Mouse (Mus musculus) heart, adult 2 months (tissue): Measurements from ENCODE around the gene Pex26. TPM values are rescaled to one million over a fixed set of nuclear protein-coding genes. Genes with fewer than 3 reads are reported as not detected.

Experiments
- DNase-seq, 2 experiments: peaks; one replicate each; pipeline ENCODE4 v3.0.0; 2021
- H3K27ac ChIP-seq: fragments of 200-600 bp; 2 replicates; pipeline ENCODE4 v1.8.1; 2022
- H3K27me3 ChIP-seq: fragments of 200-500 bp; 2 replicates; pipeline ENCODE4 v1.6.1; 2012; ENCODE audit warnings: mild to moderate bottlenecking, low read length, inconsistent platforms, mixed read lengths; ENCODE audit not compliant: control insufficient read depth, insufficient read depth
- H3K36me3 ChIP-seq: fragments of 200-500 bp; 2 replicates; pipeline ENCODE4 v1.6.1; 2012; ENCODE audit warnings: low read length, inconsistent platforms; ENCODE audit not compliant: control insufficient read depth, insufficient read depth
- H3K4me1 ChIP-seq: fragments of 200-500 bp; 2 replicates; pipeline ENCODE4 v1.6.1; 2011; ENCODE audit warnings: low read length; ENCODE audit not compliant: control insufficient read depth, insufficient read depth
- H3K4me3 ChIP-seq: fragments of 200-600 bp; 2 replicates; pipeline ENCODE4 v1.8.1; 2022
- H3K79me2 ChIP-seq: fragments of 200-500 bp; replicated peaks from 2 replicates; pipeline ENCODE4 v1.6.1; 2012; ENCODE audit warnings: mild to moderate bottlenecking, inconsistent platforms, low read length, moderate library complexity, mixed read lengths; ENCODE audit not compliant: control insufficient read depth, insufficient read depth
- H3K9ac ChIP-seq: fragments of 200-500 bp; 2 replicates; pipeline ENCODE4 v1.6.1; 2012; ENCODE audit warnings: low read depth, mild to moderate bottlenecking, control low read depth, inconsistent platforms, low read length, mixed read lengths
- CTCF ChIP-seq: fragments of 200-600 bp; IDR thresholded peaks from 2 replicates; pipeline ENCODE4 v1.8.1; 2022; ENCODE audit warnings: antibody characterized with exemption, mild to moderate bottlenecking, moderate library complexity
- EP300 ChIP-seq: fragments of 200-500 bp; IDR thresholded peaks from 2 replicates; pipeline ENCODE4 v1.6.1; 2011; ENCODE audit warnings: low read depth, low read length, control low read depth; ENCODE audit not compliant: insufficient read depth
- POLR2A ChIP-seq: fragments of 200-500 bp; IDR thresholded peaks from 2 replicates; pipeline ENCODE4 v1.6.1; 2011; ENCODE audit warnings: mild to moderate bottlenecking, low read depth, low read length, control low read depth; ENCODE audit not compliant: insufficient read depth
- WGBS: fragments of 180-500 bp; shearing (Covaris S2); methylation state at CpG from one replicate; pipeline ENCODE4 v1.1.7; 2018; 5-methylcytosine and 5-hydroxymethylcytosine counted together
- intact Hi-C: fragments of 180-260 bp; cut with DNase I; formaldehyde crosslinking; loops from one replicate; pipeline ENCODE4 v1.15.1; 2025
- polyA plus RNA-seq: library from polyadenylated mRNA; depleted of rRNA; stranded (reverse); fragments of >200 nt; gene quantifications from 2 replicates; pipeline ENCODE4 v1.2.3, GENCODE M21; 2012
- total RNA-seq, 2 experiments: library from RNA; stranded (reverse); gene quantifications; 2 replicates each; pipeline ENCODE4 v1.2.3; 2021

Pex26 gene
- total and polyA plus RNA-seq, 3 experiments: 6.0 to 8.3 (median 6.0) TPM

- 84% methylated on average over 16 of the region's 16 CpGs for WGBS
- no peaks in the 10 kb centered on the region for H3K36me3 ChIP-seq
- no peak for TF ChIP-seq POLR2A
- no peaks in the 10 kb centered on the region for H3K79me2 ChIP-seq
- no peak overlapping the region for H3K4me3 ChIP-seq
- H3K27me3 ChIP-seq: no peaks in the 10 kb centered on the region
- H3K4me1 ChIP-seq: peaks cover 3% of the 10 kb centered on the region
- H3K9ac ChIP-seq: no peak overlapping the region
- intact Hi-C loops: no loop called here
- no peak for DNase-seq
- no peak overlapping the region for H3K27ac ChIP-seq
These were observed 28.8 kb upstream of the Pex26 start for GRCm38 (mm10) chr6:121154451-121155300.

DNA sequence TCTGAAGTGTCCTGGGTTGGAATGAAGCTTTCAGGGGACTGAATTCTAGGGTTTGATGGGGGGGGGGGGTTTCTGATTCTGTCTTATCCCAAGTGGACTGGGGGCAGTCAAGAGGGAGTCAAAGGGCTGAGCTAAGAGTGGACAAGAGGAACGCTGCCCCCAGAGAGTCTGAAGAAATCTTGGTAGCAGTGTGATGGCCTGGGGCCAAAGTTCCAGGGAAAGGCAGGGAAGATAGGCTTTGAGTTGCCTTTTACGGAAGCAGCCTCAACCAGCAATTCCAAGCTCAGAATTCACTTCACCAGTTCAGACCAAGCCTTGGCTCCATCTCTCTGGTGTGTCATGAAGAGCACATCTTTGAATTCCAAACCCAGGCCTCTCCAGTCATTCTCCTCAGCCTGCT is 27.4 kb upstream of the Pex26 start:
- Histone ChIP-seq H3K4me3 (no peak overlapping the region), H3K36me3 (no peaks in the 10 kb centered on the region), H3K79me2 (no peaks in the 10 kb centered on the region), H3K27me3 (no peaks in the 10 kb centered on the region), H3K27ac (no peak overlapping the region), H3K9ac (no peak overlapping the region), H3K4me1 (peaks cover 9% of the 10 kb centered on the region)
- TF ChIP-seq CTCF: no peak
- peak in 1 of 2 experiments; percentile 45 for DNase-seq
- 45% methylated on average over 2 of the region's 2 CpGs for WGBS
- intact Hi-C loops: no loop called here

DNA sequence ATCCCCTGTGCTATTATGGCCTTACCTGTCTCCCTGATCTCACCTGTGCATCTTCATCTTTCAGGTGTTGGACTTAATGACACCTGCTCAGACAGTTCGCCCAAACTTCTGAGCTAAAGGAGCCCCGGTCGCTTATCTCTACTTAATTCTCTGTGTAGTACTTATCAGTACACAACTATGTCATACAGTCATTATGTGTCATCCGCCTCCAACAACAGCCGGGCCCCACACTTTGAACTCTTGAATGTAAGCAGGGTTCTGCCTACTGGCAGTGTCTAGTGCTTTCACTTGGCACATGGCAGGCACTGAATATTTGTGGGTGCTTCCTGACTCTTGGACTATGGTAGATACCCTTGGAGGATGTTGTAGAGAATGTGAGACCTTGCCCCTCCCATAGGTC is 23.9 kb upstream of the Pex26 start:
- 42% methylated on average over 5 of the region's 5 CpGs for WGBS
- H3K4me1 ChIP-seq: peaks cover 6% of the 10 kb centered on the region
- no peak overlapping the region; the same call in 1 of the 2 replicates for H3K27ac ChIP-seq
- no peaks in the 10 kb centered on the region for H3K27me3 ChIP-seq
- no peak for TF ChIP-seq EP300
- TF ChIP-seq CTCF: no peak
- TF ChIP-seq POLR2A: no peak
- H3K4me3 ChIP-seq: no peak overlapping the region
- no peaks in the 10 kb centered on the region for H3K36me3 ChIP-seq
- no peak overlapping the region for H3K9ac ChIP-seq
- intact Hi-C loops: no loop called here
- H3K79me2 ChIP-seq: no peaks in the 10 kb centered on the region
- DNase-seq: no peak

DNA sequence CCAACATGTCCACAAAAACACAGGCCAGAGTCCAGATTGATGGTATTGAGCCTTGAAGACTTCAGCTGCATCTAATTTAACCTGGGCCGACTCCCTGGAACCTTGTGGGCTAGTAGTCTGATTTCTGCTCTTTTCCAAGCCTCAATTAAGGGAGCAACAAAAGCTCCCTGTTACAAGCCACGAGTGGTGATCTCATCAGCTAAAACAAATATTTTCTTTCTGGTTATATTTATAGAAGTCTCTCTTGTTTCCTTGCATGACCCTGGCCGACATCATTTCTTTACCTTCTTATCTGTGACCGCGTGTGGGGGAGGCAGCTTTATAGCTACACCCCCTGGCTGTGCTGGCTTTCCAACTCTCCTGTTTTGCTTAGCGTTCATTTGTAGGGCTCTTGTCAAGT is 23.3 kb upstream of the Pex26 start:
- no peak overlapping the region; the same call in 1 of the 2 replicates for H3K27ac ChIP-seq
- intact Hi-C loops: no loop called here
- no peak overlapping the region for H3K4me3 ChIP-seq
- TF ChIP-seq POLR2A: no peak
- no peak for TF ChIP-seq EP300
- TF ChIP-seq CTCF: no peak
- peaks cover 6% of the 10 kb centered on the region for H3K4me1 ChIP-seq
- WGBS: 15% methylated on average over 6 of the region's 6 CpGs
- no peak for DNase-seq
- H3K27me3 ChIP-seq: no peaks in the 10 kb centered on the region
- no peak overlapping the region for H3K9ac ChIP-seq
- no peaks in the 10 kb centered on the region for H3K79me2 ChIP-seq
- H3K36me3 ChIP-seq: no peaks in the 10 kb centered on the region

- 92% methylated on average over 12 of the region's 12 CpGs for WGBS
- intact Hi-C loops: no loop called here
These were observed 20.9 kb upstream of the Pex26 start for GRCm38 (mm10) chr6:121162616-121163015.

DNA sequence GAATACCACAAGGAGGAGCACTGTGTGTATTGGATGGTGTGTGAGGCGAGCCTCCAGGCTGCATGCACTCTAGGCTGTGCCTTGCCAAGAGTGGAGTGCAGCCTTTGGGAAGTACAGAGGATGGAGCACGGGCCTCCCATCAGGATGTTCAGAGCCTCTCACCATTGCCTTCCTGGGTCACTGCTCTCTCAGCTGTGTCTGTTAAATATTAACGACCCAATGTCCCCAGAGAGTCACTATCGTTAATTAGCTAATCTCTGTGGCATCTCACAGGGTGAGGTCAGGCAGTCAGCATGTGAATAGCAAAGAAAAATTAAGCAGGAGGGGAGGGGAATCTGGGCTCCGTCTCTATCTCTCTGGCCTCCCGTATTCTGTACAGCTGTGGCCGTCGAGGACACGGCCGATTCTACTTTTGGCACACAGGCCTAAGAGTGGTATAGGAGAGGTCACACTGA is 17.3 kb upstream of the Pex26 start:
- H3K9ac ChIP-seq: no peak overlapping the region
- no peak overlapping the region for H3K4me3 ChIP-seq
- no peak overlapping the region for H3K27ac ChIP-seq
- H3K27me3 ChIP-seq: no peaks in the 10 kb centered on the region
- no peaks in the 10 kb centered on the region for H3K36me3 ChIP-seq
- 44% methylated on average over 10 of the region's 10 CpGs for WGBS
- intact Hi-C loops: no loop called here
- TF ChIP-seq EP300: no peak
- no peak for TF ChIP-seq CTCF
- TF ChIP-seq POLR2A: no peak
- DNase-seq: no peak
- no peaks in the 10 kb centered on the region for H3K79me2 ChIP-seq
- H3K4me1 ChIP-seq: peaks cover 9% of the 10 kb centered on the region

More at GRCm38 (mm10) chr6:121162616-121163015, 20.9 kb upstream of the Pex26 start:
- no peak for DNase-seq
- no peaks in the 10 kb centered on the region for H3K27me3 ChIP-seq
- H3K36me3 ChIP-seq: no peaks in the 10 kb centered on the region
- H3K4me3 ChIP-seq: no peak overlapping the region
- no peaks in the 10 kb centered on the region for H3K79me2 ChIP-seq
- H3K27ac ChIP-seq: no peak overlapping the region
- peaks cover 8% of the 10 kb centered on the region for H3K4me1 ChIP-seq
- H3K9ac ChIP-seq: no peak overlapping the region
- no peak for TF ChIP-seq EP300
- no peak for TF ChIP-seq POLR2A
- no peak for TF ChIP-seq CTCF
